In the genomic region with DNA sequence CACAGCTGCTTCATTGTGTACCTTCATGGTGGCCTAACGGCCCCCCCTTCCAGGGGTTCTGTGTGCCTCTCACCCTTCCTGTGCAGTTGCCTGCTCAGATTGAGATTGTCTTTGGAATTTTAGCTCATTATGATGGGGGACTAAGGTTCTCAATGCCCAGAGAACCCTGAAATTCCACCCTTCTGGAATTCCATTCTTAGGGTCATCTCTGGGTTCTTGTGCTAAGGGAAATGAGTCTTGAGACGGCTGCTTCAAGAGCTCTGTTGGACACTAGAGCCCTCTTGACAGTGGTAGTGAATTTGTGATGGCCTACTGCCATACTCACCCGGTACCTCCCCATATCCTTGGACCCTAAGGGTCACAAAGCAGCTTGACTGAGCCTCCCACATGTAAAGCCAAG, we compare ENCODE assay signal across 15 mouse cellular contexts. TPM values are rescaled to one million over a fixed set of nuclear protein-coding genes. Genes with fewer than 3 reads are reported as not detected.
DNase-seq lines count a peak whose midpoint lies in the region; ATAC-seq and TF ChIP-seq lines count a peak whose summit lies in the region.
"Had no signal": no experiment of that assay in that cellular context is flagged by ENCODE, and none has a peak within 500 bp of the region (broad histone marks: within the 10 kb centered on the region; RNA-seq: fewer than 3 reads in every experiment).

TSS of gene Ccdc183 (minus strand) at position 101 of the 400 bp plus-strand sequence.

- DNase-seq in heart, embryonic 10.5 days (ENCODE audit: low spot score), result no peak
- no peak for DNase-seq in heart, adult 9 months (ENCODE audit: low spot score in 2 of 2)
- DNase-seq in stomach, postnatal 0 days (ENCODE audit: low spot score), result no peak
- DNase-seq in right cerebral cortex, adult 18-20 months, result no peak
- DNase-seq: cerebellum, postnatal 25 days; gastrocnemius, postnatal 36 days; kidney, adult 11 months; lung, postnatal 14 days; thymus, postnatal 25 days had no signal

- no peak for TF ChIP-seq CTCF in stomach, postnatal 0 days (IDR thresholded peaks at IDR 0.05; ENCODE audit: low read depth)

- H3K9ac ChIP-seq in intestine, embryonic 15.5 days, result no peak within 1 kb of the TSS
- no peak within 1 kb of the TSS for H3K9ac ChIP-seq in intestine, embryonic 16.5 days (ENCODE audit: low read depth, low read length)
- H3K9ac ChIP-seq in stomach, embryonic 14.5 days (replicated peaks; ENCODE audit: low read depth, low read length), result no peak within 1 kb of the TSS
- no peak within 1 kb of the TSS for H3K9ac ChIP-seq in stomach, postnatal 0 days (ENCODE audit: low read length)
- no peak within 1 kb of the TSS for H3K9ac ChIP-seq in forebrain, embryonic 15.5 days (replicated peaks)
- H3K9ac ChIP-seq: liver, embryonic 15.5 days had no signal

- no peak for ATAC-seq in intestine, embryonic 15.5 days
- ATAC-seq in intestine, embryonic 16.5 days, result no peak
- no peak for ATAC-seq in stomach, embryonic 14.5 days (ENCODE audit: insufficient number of reproducible peaks, insufficient read depth, low FRiP score, low read depth)
- ATAC-seq in stomach, postnatal 0 days (ENCODE audit: low FRiP score, low TSS enrichment), result no peak
- no peak for ATAC-seq in forebrain, embryonic 15.5 days (replicated peaks)

- H3K27ac ChIP-seq in heart, embryonic 10.5 days, result no peak within 1 kb of the TSS
- H3K27ac ChIP-seq in intestine, embryonic 15.5 days, result no peak within 1 kb of the TSS
- H3K27ac ChIP-seq in intestine, embryonic 16.5 days (ENCODE audit: low read length), result no peak within 1 kb of the TSS
- no peak within 1 kb of the TSS for H3K27ac ChIP-seq in stomach, embryonic 14.5 days (ENCODE audit: low read length)
- H3K27ac ChIP-seq in stomach, postnatal 0 days (replicated peaks), result no peak within 1 kb of the TSS
- H3K27ac ChIP-seq in forebrain, embryonic 15.5 days (replicated peaks), result no peak within 1 kb of the TSS
- H3K27ac ChIP-seq: layer of hippocampus, adult 2 months; liver, embryonic 15.5 days had no signal

- WGBS in heart, embryonic 10.5 days, result 79% methylated on average over 3 of the region's 3 CpGs
- 77% methylated on average over 3 of the region's 3 CpGs for WGBS in intestine, embryonic 15.5 days
- 80% methylated on average over 3 of the region's 3 CpGs for WGBS in intestine, embryonic 16.5 days
- WGBS in stomach, embryonic 14.5 days, result 73% methylated on average over 3 of the region's 3 CpGs
- 76% methylated on average over 3 of the region's 3 CpGs for WGBS in stomach, postnatal 0 days
- 80% methylated on average over 3 of the region's 3 CpGs for WGBS in forebrain, embryonic 15.5 days

- peak within 1 kb of the TSS; percentile 16; the same call in 1 of the 2 replicates for H3K4me3 ChIP-seq in heart, embryonic 10.5 days
- no peak within 1 kb of the TSS; the same call in 1 of the 2 replicates for H3K4me3 ChIP-seq in intestine, embryonic 15.5 days (replicated peaks)
- H3K4me3 ChIP-seq in intestine, embryonic 16.5 days (ENCODE audit: low read length), result no peak within 1 kb of the TSS
- peak within 1 kb of the TSS; percentile 11; the same call in 1 of the 2 replicates for H3K4me3 ChIP-seq in stomach, embryonic 14.5 days (ENCODE audit: low read depth, low read length)
- no peak within 1 kb of the TSS for H3K4me3 ChIP-seq in stomach, postnatal 0 days (ENCODE audit: low read depth, low read length)
- H3K4me3 ChIP-seq in forebrain, embryonic 15.5 days, result no peak within 1 kb of the TSS
- H3K4me3 ChIP-seq: layer of hippocampus, adult 2 months; liver, embryonic 15.5 days had no signal

- TF ChIP-seq EP300 in stomach, postnatal 0 days (optimal IDR thresholded peaks at IDR 0.05), result no peak

- no peaks in the 10 kb centered on the region for H3K36me3 ChIP-seq in heart, embryonic 10.5 days
- no peaks in the 10 kb centered on the region for H3K36me3 ChIP-seq in intestine, embryonic 15.5 days
- H3K36me3 ChIP-seq in intestine, embryonic 16.5 days (ENCODE audit: control insufficient read depth, insufficient read depth, low read length), result no peaks in the 10 kb centered on the region
- no peaks in the 10 kb centered on the region for H3K36me3 ChIP-seq in stomach, embryonic 14.5 days (ENCODE audit: control insufficient read depth, insufficient read depth, low read length)
- H3K36me3 ChIP-seq in stomach, postnatal 0 days (ENCODE audit: control insufficient read depth, insufficient read depth, low read length), result no peaks in the 10 kb centered on the region
- H3K36me3 ChIP-seq in forebrain, embryonic 15.5 days, result no peaks in the 10 kb centered on the region
- H3K36me3 ChIP-seq: liver, embryonic 15.5 days had no signal

- H3K4me1 ChIP-seq in heart, embryonic 10.5 days, result peaks cover 18% of the 10 kb centered on the region
- peaks cover 14% of the 10 kb centered on the region; the same call in 1 of the 2 replicates for H3K4me1 ChIP-seq in intestine, embryonic 15.5 days (replicated peaks)
- H3K4me1 ChIP-seq in intestine, embryonic 16.5 days (ENCODE audit: control insufficient read depth, insufficient read depth, low read length), result peaks cover 7% of the 10 kb centered on the region; the same call in 1 of the 2 replicates
- H3K4me1 ChIP-seq in stomach, embryonic 14.5 days (ENCODE audit: control insufficient read depth, insufficient read depth, low read length), result peaks cover 10% of the 10 kb centered on the region; the same call in 1 of the 2 replicates
- no peaks in the 10 kb centered on the region for H3K4me1 ChIP-seq in stomach, postnatal 0 days (replicated peaks; ENCODE audit: control insufficient read depth, insufficient read depth)
- peaks cover 15% of the 10 kb centered on the region; the same call in 1 of the 2 replicates for H3K4me1 ChIP-seq in forebrain, embryonic 15.5 days

- H3K27me3 ChIP-seq in heart, embryonic 10.5 days (ENCODE audit: insufficient read depth, poor library complexity, severe bottlenecking), result peaks cover 85% of the 10 kb centered on the region
- peaks cover 42% of the 10 kb centered on the region for H3K27me3 ChIP-seq in intestine, embryonic 15.5 days (replicated peaks)
- H3K27me3 ChIP-seq in intestine, embryonic 16.5 days (replicated peaks; ENCODE audit: control insufficient read depth, insufficient read depth, low read length), result peaks cover 25% of the 10 kb centered on the region; the same call in 1 of the 2 replicates
- H3K27me3 ChIP-seq in stomach, embryonic 14.5 days (ENCODE audit: control insufficient read depth, insufficient read depth, low read length), result peaks cover 22% of the 10 kb centered on the region; the same call in 1 of the 2 replicates
- H3K27me3 ChIP-seq in stomach, postnatal 0 days (ENCODE audit: control insufficient read depth, insufficient read depth, low read length), result no peaks in the 10 kb centered on the region
- H3K27me3 ChIP-seq in forebrain, embryonic 15.5 days, result peaks cover 35% of the 10 kb centered on the region

- no peaks in the 10 kb centered on the region for H3K9me3 ChIP-seq in heart, embryonic 10.5 days
- no peaks in the 10 kb centered on the region for H3K9me3 ChIP-seq in intestine, embryonic 15.5 days
- no peaks in the 10 kb centered on the region for H3K9me3 ChIP-seq in intestine, embryonic 16.5 days (ENCODE audit: control insufficient read depth, low read length)
- no peaks in the 10 kb centered on the region for H3K9me3 ChIP-seq in stomach, embryonic 14.5 days (ENCODE audit: control insufficient read depth, low read depth, low read length)
- H3K9me3 ChIP-seq in stomach, postnatal 0 days (ENCODE audit: control insufficient read depth, low read length), result no peaks in the 10 kb centered on the region
- H3K9me3 ChIP-seq in forebrain, embryonic 15.5 days, result no peaks in the 10 kb centered on the region
- H3K9me3 ChIP-seq: liver, embryonic 15.5 days had no signal

- peak within 1 kb of the TSS; percentile 51; the same call in 1 of the 2 replicates for H3K4me2 ChIP-seq in intestine, embryonic 15.5 days (replicated peaks)
- no peak within 1 kb of the TSS for H3K4me2 ChIP-seq in intestine, embryonic 16.5 days (ENCODE audit: low read depth, low read length)
- H3K4me2 ChIP-seq in stomach, embryonic 14.5 days (replicated peaks; ENCODE audit: low read depth, low read length), result no peak within 1 kb of the TSS
- H3K4me2 ChIP-seq in stomach, postnatal 0 days (replicated peaks; ENCODE audit: low read depth), result no peak within 1 kb of the TSS
- no peak within 1 kb of the TSS for H3K4me2 ChIP-seq in forebrain, embryonic 15.5 days (replicated peaks)

RNA-seq across cellular contexts. Expression of gene Ccdc183, which starts in this region (rescaled TPM):
- 0.07 and 0.21 TPM in 2 replicates for polyA plus RNA-seq in heart, embryonic 10.5 days (2016; fragmentation: Nextera tagmentation; extraction: Ambion mirVana)
- polyA plus RNA-seq in intestine, embryonic 15.5 days (2015; fragmentation: Nextera tagmentation; extraction: Ambion mirVana), result 0.13 and 0.16 TPM in 2 replicates
- 0.12 and 0.18 TPM in 2 replicates for polyA plus RNA-seq in intestine, embryonic 16.5 days (2015; fragmentation: Nextera tagmentation; extraction: Ambion mirVana)
- 0.19 and 0.24 TPM in 2 replicates for polyA plus RNA-seq in stomach, embryonic 14.5 days (2014; fragmentation: Nextera tagmentation; extraction: Ambion mirVana)
- 0.21 and 0.34 TPM in 2 replicates for polyA plus RNA-seq in stomach, postnatal 0 days (2015; fragmentation: Nextera tagmentation; extraction: Ambion mirVana)
- 0.14 and 0.20 TPM in 2 replicates for polyA plus RNA-seq in forebrain, embryonic 15.5 days (2015; fragmentation: Nextera tagmentation; extraction: Ambion mirVana)

Comparison
In these comparisons a context has a peak if more than half of its experiments do, and no peak if none do; other contexts are left out.
1. H3K4me3 ChIP-seq: peak in heart, embryonic 10.5 days (single experiment) and stomach, embryonic 14.5 days (single experiment); none in intestine, embryonic 15.5 days (single experiment), intestine, embryonic 16.5 days (single experiment), stomach, postnatal 0 days (single experiment) and forebrain, embryonic 15.5 days (single experiment).